ENCODE assay signal across 21 mouse cellular contexts in the genomic region with DNA sequence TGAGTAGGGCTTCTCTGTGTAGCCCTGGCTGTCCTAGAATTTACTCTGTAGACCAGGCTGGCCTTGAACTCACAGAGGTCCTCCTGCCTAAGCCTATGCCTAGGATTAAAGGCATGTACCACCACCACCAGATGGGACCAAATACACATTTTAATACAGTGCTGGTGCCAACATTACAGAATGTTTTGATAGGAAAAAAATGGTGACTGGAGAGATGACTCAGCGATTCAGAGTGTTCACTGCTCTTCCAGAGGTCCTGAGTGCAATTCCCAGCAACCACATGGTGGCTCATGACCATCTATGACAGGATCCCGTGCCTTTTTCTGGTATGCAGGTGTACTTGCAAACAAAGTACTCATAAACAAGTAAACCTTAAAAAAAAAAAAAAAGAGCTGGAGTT.
"Had no signal": no experiment of that assay in that cellular context is flagged by ENCODE, and none has a peak within 500 bp of the region (broad histone marks: within the 10 kb centered on the region; RNA-seq: fewer than 3 reads in every experiment).

No protein-coding gene starts in this region.

- H3K4me1 ChIP-seq: lung, embryonic 15.5 days; midbrain, embryonic 13.5 days; midbrain, embryonic 15.5 days; neural tube, embryonic 15.5 days had no signal

- H3K36me3 ChIP-seq: lung, embryonic 15.5 days had no signal

- DNase-seq: lung, adult 18-20 months; lung, postnatal 14 days; lung, postnatal 36 days; retina, postnatal 1 day; right cerebral cortex, adult 18-20 months; right cerebral cortex, postnatal 25 days; right cerebral cortex, postnatal 4 days; spleen, adult 18-20 months; thymus, adult 18-20 months; thymus, postnatal 14 days; thymus, postnatal 4 days had no signal

- H3K4me3 ChIP-seq: liver, embryonic 15.5 days; lung, embryonic 15.5 days; midbrain, embryonic 13.5 days; midbrain, embryonic 15.5 days; neural tube, embryonic 13.5 days; neural tube, embryonic 15.5 days had no signal

- H3K27me3 ChIP-seq: liver, embryonic 15.5 days; lung, embryonic 15.5 days; megakaryocyte, embryonic 14.5 days; midbrain, embryonic 13.5 days; midbrain, embryonic 15.5 days; neural tube, embryonic 13.5 days; neural tube, embryonic 15.5 days had no signal

- ATAC-seq: lung, postnatal 0 days; midbrain, embryonic 13.5 days; midbrain, embryonic 15.5 days had no signal

- H3K4me2 ChIP-seq: liver, embryonic 15.5 days; lung, embryonic 15.5 days; midbrain, embryonic 11.5 days; midbrain, embryonic 13.5 days; midbrain, embryonic 15.5 days; neural tube, embryonic 13.5 days; neural tube, embryonic 15.5 days had no signal

- H3K9ac ChIP-seq: liver, embryonic 15.5 days; lung, embryonic 15.5 days; midbrain, embryonic 13.5 days; midbrain, embryonic 15.5 days; neural tube, embryonic 13.5 days; neural tube, embryonic 15.5 days had no signal

- H3K27ac ChIP-seq: liver, embryonic 15.5 days; lung, embryonic 15.5 days; macrophage; midbrain, embryonic 13.5 days; midbrain, embryonic 15.5 days; neural tube, embryonic 13.5 days; neural tube, embryonic 15.5 days had no signal

- H3K9me3 ChIP-seq: liver, embryonic 15.5 days; lung, embryonic 15.5 days; megakaryocyte, embryonic 14.5 days; midbrain, embryonic 13.5 days; midbrain, embryonic 15.5 days; neural tube, embryonic 13.5 days; neural tube, embryonic 15.5 days had no signal
